Mouse (Mus musculus): Measurements from ENCODE around the gene Olfr209.

GRCm38 (mm10) chr16:59409800-59410199, 46.0 kb upstream of the Olfr209 start:
- TF ChIP-seq CTCF (IDR thresholded peaks at IDR 0.05; ENCODE audit: low read depth, low read length) (no peak), POLR2A (IDR thresholded peaks at IDR 0.05; ENCODE audit: insufficient read depth, low read length) (no peak), EP300 (IDR thresholded peaks at IDR 0.05; ENCODE audit: insufficient read depth, low read depth, low read length) (no peak)
